Mouse (Mus musculus) brain, embryonic 14.5 days (tissue): ENCODE results near the gene Fank1.

Experiments used
- CTCF ChIP-seq: fragments of 200-500 bp; IDR thresholded peaks from 2 replicates; pipeline ENCODE4 v1.5.1; 2012; ENCODE audit warnings: inconsistent platforms, mild to moderate bottlenecking, moderate library complexity, borderline replicate concordance; ENCODE audit not compliant: insufficient read depth, insufficient read length; ENCODE audit errors: extremely low read depth
- POLR2A ChIP-seq: fragments of 200-500 bp; IDR thresholded peaks from 2 replicates; pipeline ENCODE4 v1.6.1; 2012; ENCODE audit warnings: mild to moderate bottlenecking, inconsistent platforms, borderline replicate concordance; ENCODE audit not compliant: poor library complexity, insufficient read depth, insufficient read length, severe bottlenecking; ENCODE audit errors: extremely low read depth

GRCm38 (mm10) chr7:133847175-133847574 lies 70.5 kb downstream of the Fank1 start:
- TF ChIP-seq POLR2A (no peak), CTCF (no peak)
